Mouse (Mus musculus) forebrain, postnatal 0 days (tissue): Measurements from ENCODE around the gene Jade1. TPM values are rescaled to one million over a fixed set of nuclear protein-coding genes. Genes with fewer than 3 reads are reported as not detected.

Experiments used
- ATAC-seq: fragments of 200-750 bp; cut with Nextera tagmentation; 2 replicates; pipeline ENCODE4 v1.8.0; 2017; ENCODE audit warnings: mild to moderate bottlenecking, moderate library complexity
- DNase-seq: peaks from one replicate; pipeline ENCODE4 v3.0.0-alpha.2; 2015
- H3K27ac ChIP-seq: fragments of 300-500 bp; sonication (generic); 2 replicates; pipeline ENCODE4 v1.5.1; 2014; ENCODE audit warnings: low read depth, mild to moderate bottlenecking, antibody characterized with exemption, low read length, moderate library complexity, mixed read lengths
- H3K27me3 ChIP-seq: fragments of 300-500 bp; sonication (generic); 2 replicates; pipeline ENCODE4 v1.6.1; 2014; ENCODE audit warnings: mild to moderate bottlenecking, low read length, mixed read lengths; ENCODE audit not compliant: insufficient read depth
- H3K36me3 ChIP-seq: fragments of 300-500 bp; sonication (generic); 2 replicates; pipeline ENCODE4 v1.6.1; 2014; ENCODE audit warnings: mild to moderate bottlenecking, moderate library complexity; ENCODE audit not compliant: insufficient read depth
- H3K4me1 ChIP-seq: fragments of 300-500 bp; sonication (generic); 2 replicates; pipeline ENCODE4 v1.6.1; 2014; ENCODE audit warnings: antibody characterized with exemption; ENCODE audit not compliant: insufficient read depth
- H3K4me2 ChIP-seq: fragments of 300-500 bp; sonication (generic); 2 replicates; pipeline ENCODE4 v1.6.1; 2014; ENCODE audit warnings: low read depth, mild to moderate bottlenecking, moderate library complexity
- H3K4me3 ChIP-seq: fragments of 300-500 bp; sonication (generic); 2 replicates; pipeline ENCODE4 v1.5.1; 2014; ENCODE audit warnings: low read depth, low read length, mixed read lengths
- H3K9ac ChIP-seq: fragments of 300-500 bp; sonication (generic); 2 replicates; pipeline ENCODE4 v1.6.1; 2014; ENCODE audit warnings: mild to moderate bottlenecking
- H3K9me3 ChIP-seq: fragments of 300-500 bp; sonication (generic); 2 replicates; pipeline ENCODE4 v1.6.1; 2016; ENCODE audit warnings: low read length
- CTCF ChIP-seq: sonication (generic); IDR thresholded peaks from 2 replicates; pipeline ENCODE4 v1.5.1; 2016; ENCODE audit warnings: antibody characterized with exemption, control low read depth, low read depth
- WGBS: fragments of 180-500 bp; shearing (Covaris S2); extraction: QIAGEN DNeasy Blood & Tissue Kit; methylation state at CpG from one replicate; pipeline ENCODE4 v1.1.7; 2014; 5-methylcytosine and 5-hydroxymethylcytosine counted together
- polyA plus RNA-seq: library from polyadenylated mRNA; unstranded; fragments of >200 nt; fragmentation: Nextera tagmentation; extraction: Ambion mirVana; gene quantifications from 2 replicates; pipeline ENCODE4 v1.2.1, GENCODE M21; 2015
- total RNA-seq: library from RNA; depleted of rRNA; stranded (reverse); fragments of >200 nt; gene quantifications from 2 replicates; pipeline ENCODE4 v1.2.3, GENCODE M21; 2014

Jade1 gene
- total and polyA plus RNA-seq, 2 experiments from 2014 or later, result 13.1 to 17.9 TPM

DNA sequence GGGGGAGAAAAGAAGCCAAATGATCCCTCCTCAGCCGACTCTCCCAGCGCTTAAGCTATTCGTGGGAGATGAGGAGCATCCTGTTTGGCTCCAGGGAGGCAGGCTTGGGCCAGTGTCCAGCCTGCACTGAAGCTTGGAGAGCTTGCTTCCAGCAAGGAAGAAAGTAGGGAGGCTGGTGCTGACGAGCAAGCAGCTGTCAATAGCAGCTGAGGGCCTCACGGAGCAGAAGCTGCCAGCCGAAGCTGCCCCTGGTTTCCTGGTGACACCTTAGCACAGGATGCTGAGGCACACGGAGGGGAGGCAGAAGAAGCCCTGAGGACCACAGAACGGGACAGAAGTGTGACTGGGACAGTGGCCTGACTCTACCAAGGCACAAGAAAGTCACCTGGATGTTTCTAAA is 24.0 kb upstream of the Jade1 start:
- 34% methylated on average over 8 of the region's 8 CpGs for WGBS
- TF ChIP-seq CTCF, result no peak

GRCm38 (mm10) chr3:41532109-41532508 is 23.4 kb upstream of the Jade1 start:
- 88% methylated on average over 12 of the region's 12 CpGs for WGBS
- DNase-seq, result no peak
- Histone ChIP-seq H3K27ac (no peak overlapping the region), H3K9me3 (no peaks in the 10 kb centered on the region), H3K4me2 (no peak overlapping the region), H3K4me3 (no peak overlapping the region), H3K9ac (no peak overlapping the region), H3K36me3 (no peaks in the 10 kb centered on the region), H3K4me1 (no peaks in the 10 kb centered on the region), H3K27me3 (no peaks in the 10 kb centered on the region)
- no peak for TF ChIP-seq CTCF
- no peak for ATAC-seq

More for the DNA sequence above, 24.0 kb upstream of the Jade1 start:
- Histone ChIP-seq H3K27me3 (no peaks in the 10 kb centered on the region), H3K4me2 (no peak overlapping the region), H3K9me3 (no peaks in the 10 kb centered on the region), H3K9ac (no peak overlapping the region), H3K36me3 (no peaks in the 10 kb centered on the region), H3K4me1 (no peaks in the 10 kb centered on the region), H3K27ac (no peak overlapping the region), H3K4me3 (no peak overlapping the region)
- ATAC-seq (no peak), DNase-seq (no peak)

DNA sequence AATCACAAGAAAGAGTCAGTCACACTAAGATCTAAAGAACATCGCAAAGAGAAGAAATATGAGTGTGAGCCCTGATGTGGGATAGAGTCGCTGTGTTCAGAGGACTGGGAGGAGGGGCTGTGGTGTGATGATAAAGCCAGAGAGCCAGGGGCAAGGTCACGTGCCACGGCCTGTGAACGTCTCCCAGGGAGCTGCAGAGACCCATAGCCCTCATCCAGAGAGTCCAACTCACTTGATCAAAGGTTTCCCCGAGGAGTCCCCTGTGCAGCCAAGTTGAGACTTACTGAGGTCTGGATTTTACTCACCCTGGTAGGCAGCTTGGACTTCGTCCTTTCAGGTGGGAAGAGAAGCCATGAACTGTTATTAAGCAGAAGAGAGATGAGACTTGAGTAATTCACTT is 21.9 kb upstream of the Jade1 start:
- no peak overlapping the region for H3K4me2 ChIP-seq
- H3K36me3 ChIP-seq, result no peaks in the 10 kb centered on the region
- 74% methylated on average over 7 of the region's 7 CpGs for WGBS
- no peaks in the 10 kb centered on the region for H3K9me3 ChIP-seq
- no peak overlapping the region for H3K9ac ChIP-seq
- H3K27ac ChIP-seq, result no peak overlapping the region
- no peak for DNase-seq
- ATAC-seq, result no peak
- no peak overlapping the region for H3K4me3 ChIP-seq
- TF ChIP-seq CTCF, result no peak
- H3K27me3 ChIP-seq, result no peaks in the 10 kb centered on the region
- H3K4me1 ChIP-seq, result no peaks in the 10 kb centered on the region

DNA sequence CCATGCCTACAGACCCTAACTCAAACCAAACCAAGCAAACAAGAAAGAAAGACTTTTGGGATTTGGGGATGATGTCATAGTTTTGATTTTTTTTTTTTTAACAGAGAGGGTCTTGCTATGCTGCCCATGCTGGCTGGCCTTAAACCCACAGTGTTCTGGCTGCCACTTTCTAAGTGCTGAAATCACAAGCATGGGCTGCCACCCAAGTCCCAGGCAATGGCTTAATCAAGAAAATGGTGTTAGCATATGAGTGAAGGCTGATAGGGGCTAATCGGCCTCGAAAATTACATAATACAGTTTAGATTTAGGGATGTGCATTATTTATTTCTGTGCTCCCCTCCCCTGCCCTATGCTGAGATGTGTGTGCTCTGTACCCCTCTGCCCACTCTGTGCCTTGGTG is 17.6 kb upstream of the Jade1 start:
- TF ChIP-seq CTCF, result no peak
- DNase-seq (no peak), ATAC-seq (peak; percentile 34; the same call in 1 of the 2 replicates)
- no peaks in the 10 kb centered on the region for H3K4me1 ChIP-seq
- H3K9me3 ChIP-seq, result no peaks in the 10 kb centered on the region
- H3K36me3 ChIP-seq, result no peaks in the 10 kb centered on the region
- 45% methylated on average over 2 of the region's 2 CpGs for WGBS
- H3K27ac ChIP-seq, result no peak overlapping the region
- no peaks in the 10 kb centered on the region for H3K27me3 ChIP-seq
- no peak overlapping the region for H3K4me3 ChIP-seq
- H3K9ac ChIP-seq, result no peak overlapping the region
- no peak overlapping the region for H3K4me2 ChIP-seq

- no peak overlapping the region for H3K27ac ChIP-seq
- H3K9me3 ChIP-seq, result no peaks in the 10 kb centered on the region
- H3K9ac ChIP-seq, result no peak overlapping the region
- 84% methylated on average over 3 of the region's 3 CpGs for WGBS
- no peak overlapping the region for H3K4me3 ChIP-seq
- ATAC-seq, result no peak
- H3K4me2 ChIP-seq, result no peak overlapping the region
- DNase-seq, result no peak
- H3K27me3 ChIP-seq, result no peaks in the 10 kb centered on the region
- TF ChIP-seq CTCF, result no peak
- no peaks in the 10 kb centered on the region for H3K36me3 ChIP-seq
- 0 out of 2 replicates have a peak, but pooled peaks cover 3% of the 10 kb centered on the region for H3K4me1 ChIP-seq
Observed at GRCm38 (mm10) chr3:41541313-41541712, 14.2 kb upstream of the Jade1 start.

- no peak for TF ChIP-seq CTCF
- no peak overlapping the region for H3K4me3 ChIP-seq
- H3K9ac ChIP-seq, result no peak overlapping the region
- H3K36me3 ChIP-seq, result no peaks in the 10 kb centered on the region
- WGBS, result 20% methylated on average over 7 of the region's 7 CpGs
- H3K4me2 ChIP-seq, result no peak overlapping the region
- DNase-seq (peak; percentile 20), ATAC-seq (no peak)
- 0 out of 2 replicates have a peak, but pooled peaks cover 3% of the 10 kb centered on the region for H3K4me1 ChIP-seq
- H3K9me3 ChIP-seq, result no peaks in the 10 kb centered on the region
- H3K27ac ChIP-seq, result no peak overlapping the region
- no peaks in the 10 kb centered on the region for H3K27me3 ChIP-seq
Observed at GRCm38 (mm10) chr3:41544451-41544850, 11.1 kb upstream of the Jade1 start.

DNA sequence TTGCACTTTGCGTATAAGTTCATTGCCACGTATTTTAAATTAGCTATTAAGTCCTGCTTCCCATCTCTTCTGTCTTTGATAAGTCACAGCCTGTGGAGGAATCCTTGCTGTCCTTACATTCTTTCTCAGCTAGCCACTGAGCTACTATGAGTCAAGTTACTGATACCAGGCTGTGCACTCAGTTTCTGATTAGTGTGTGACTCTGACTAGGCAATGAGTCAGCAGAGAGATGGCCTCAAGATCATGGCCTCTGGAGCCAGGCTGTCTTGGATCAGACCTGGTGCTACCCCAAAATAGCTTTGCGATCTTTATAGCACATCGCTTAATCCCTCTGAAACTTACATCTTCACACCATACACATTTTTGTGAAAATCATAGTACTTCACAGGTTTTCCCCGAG is 8.2 kb upstream of the Jade1 start:
- H3K4me1 ChIP-seq, result 0 out of 2 replicates have a peak, but pooled peaks cover 3% of the 10 kb centered on the region
- H3K27ac ChIP-seq, result no peak overlapping the region
- DNase-seq (no peak), ATAC-seq (no peak)
- no peaks in the 10 kb centered on the region for H3K27me3 ChIP-seq
- no peak overlapping the region for H3K9ac ChIP-seq
- 98% methylated on average over 5 of the region's 5 CpGs for WGBS
- no peak overlapping the region for H3K4me2 ChIP-seq
- no peaks in the 10 kb centered on the region for H3K9me3 ChIP-seq
- H3K4me3 ChIP-seq, result no peak overlapping the region
- no peak for TF ChIP-seq CTCF
- no peaks in the 10 kb centered on the region for H3K36me3 ChIP-seq
